Mouse (Mus musculus): ENCODE measurements at regions not wholly inside any gene's neighbourhood (a gene's known extent, or its start where the extent isn't known, plus 50 kb on each side); places are given as distances from the start of the nearest gene placed in this dataset.
A peak's percentile ranks its signal among the peaks of the same experiment; 100 is the strongest.

DNA sequence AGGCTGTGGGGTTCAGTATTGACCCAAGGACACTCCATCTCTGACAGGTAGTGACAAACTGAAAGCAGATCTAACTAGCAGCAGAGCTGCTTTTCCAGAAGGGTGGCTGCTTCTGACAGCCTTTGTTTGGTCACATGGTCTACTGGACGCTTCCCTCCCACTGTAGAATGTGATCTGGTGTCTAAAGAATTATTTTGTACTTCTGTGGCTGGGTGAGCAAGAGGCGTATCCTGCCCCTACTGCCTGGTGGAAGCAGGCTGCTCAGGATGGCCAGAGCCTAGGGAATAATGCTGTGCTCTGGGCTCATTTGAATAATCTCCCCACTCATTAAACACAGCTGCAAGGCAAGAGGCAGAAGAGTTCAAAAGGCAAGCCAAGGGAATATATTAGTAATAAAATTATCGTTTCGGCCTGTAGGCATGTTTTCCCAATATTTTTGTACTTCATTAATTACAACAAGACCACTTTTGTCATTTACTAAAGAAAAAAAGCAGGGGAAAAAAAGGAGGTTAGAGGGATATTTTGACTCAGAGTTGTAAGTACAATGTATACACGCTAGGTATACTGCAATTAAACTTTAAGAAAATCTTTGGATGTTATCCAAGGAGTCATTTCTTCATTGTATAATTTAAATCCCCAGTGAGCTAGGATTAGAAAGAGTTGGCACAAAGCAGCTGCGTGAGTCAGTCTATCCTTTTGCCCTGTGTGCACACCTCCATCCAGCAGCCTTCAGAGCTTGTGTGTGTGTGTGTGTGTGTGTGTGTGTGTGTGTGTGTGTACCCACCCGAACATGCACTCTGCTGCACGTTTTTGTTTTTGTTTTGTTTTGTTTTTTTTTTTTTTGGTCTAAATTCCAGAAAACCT lies 504.3 kb upstream of the Tmpo start:
- Histone ChIP-seq H3K4me2 (peak overlapping the region; percentile 16; the same call in 1 of the 2 replicates), H3K27me3 (no peaks in the 10 kb centered on the region), H3K36me3 (no peaks in the 10 kb centered on the region), H3K27ac (replicated peaks) (peak overlapping the region; percentile 73), H3K9me3 (no peaks in the 10 kb centered on the region), H3K9ac (0 out of 2 replicates have a peak overlapping the region, but pooled peaks have one; percentile 6), H3K4me3 (no peak overlapping the region), H3K4me1 (replicated peaks) (peaks cover 22% of the 10 kb centered on the region)
- peak; percentile 91 for ATAC-seq (ENCODE audit: low read depth)
- WGBS = 22% methylated on average over 8 of the region's 8 CpGs

DNA sequence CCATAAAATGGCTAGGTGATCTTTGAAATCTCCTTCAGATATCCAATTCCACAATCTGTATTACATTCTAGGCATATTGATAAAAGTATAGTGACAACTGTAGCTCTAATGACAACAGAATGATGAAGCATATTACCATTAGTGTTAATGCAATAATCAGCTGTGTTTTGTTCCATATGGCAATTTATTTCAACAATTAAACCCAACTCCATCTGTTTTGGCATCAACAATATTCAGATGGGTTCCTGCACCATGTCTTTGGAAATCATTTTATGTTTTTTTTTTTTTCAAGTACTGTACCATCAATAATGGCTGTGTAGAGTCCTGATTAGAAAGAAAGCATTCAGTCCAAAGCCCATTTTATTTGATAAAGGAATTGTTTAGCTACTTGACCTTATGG lies 498.5 kb upstream of the Tmpo start:
- H3K27ac ChIP-seq (replicated peaks) = no peak overlapping the region
- ATAC-seq (ENCODE audit: low read depth) = no peak
- no peak overlapping the region for H3K4me3 ChIP-seq
- no peaks in the 10 kb centered on the region for H3K27me3 ChIP-seq
- H3K4me1 ChIP-seq (replicated peaks) = 0 out of 2 replicates have a peak, but pooled peaks cover 3% of the 10 kb centered on the region
- H3K9me3 ChIP-seq = no peaks in the 10 kb centered on the region
- H3K36me3 ChIP-seq = no peaks in the 10 kb centered on the region
- H3K9ac ChIP-seq = no peak overlapping the region
- no peak overlapping the region for H3K4me2 ChIP-seq

DNA sequence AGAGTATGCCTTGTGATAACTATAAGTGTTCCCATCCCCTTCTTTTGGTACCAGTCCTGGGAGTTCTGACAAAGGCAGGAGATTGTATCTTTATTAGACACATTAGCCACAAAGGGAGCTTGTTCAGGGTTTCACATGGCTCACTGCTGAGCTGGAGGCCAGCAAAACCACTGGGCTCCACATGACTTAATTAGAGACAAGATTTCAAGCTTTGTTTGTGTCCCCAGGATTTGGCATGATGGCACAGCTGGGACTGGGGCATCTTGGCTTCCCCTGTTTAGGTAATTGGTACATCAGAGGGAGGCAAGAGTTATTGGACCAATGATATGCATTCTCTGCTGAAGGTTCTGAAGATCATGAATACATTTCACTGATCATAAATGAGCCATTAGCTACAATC lies 456.8 kb upstream of the Tmpo start:
- Histone ChIP-seq H3K36me3 (no peaks in the 10 kb centered on the region), H3K4me2 (no peak overlapping the region), H3K9me3 (no peaks in the 10 kb centered on the region), H3K27ac (replicated peaks) (no peak overlapping the region), H3K4me3 (no peak overlapping the region), H3K27me3 (no peaks in the 10 kb centered on the region), H3K9ac (no peak overlapping the region), H3K4me1 (replicated peaks) (no peaks in the 10 kb centered on the region)
- no peak for ATAC-seq (ENCODE audit: low read depth)

DNA sequence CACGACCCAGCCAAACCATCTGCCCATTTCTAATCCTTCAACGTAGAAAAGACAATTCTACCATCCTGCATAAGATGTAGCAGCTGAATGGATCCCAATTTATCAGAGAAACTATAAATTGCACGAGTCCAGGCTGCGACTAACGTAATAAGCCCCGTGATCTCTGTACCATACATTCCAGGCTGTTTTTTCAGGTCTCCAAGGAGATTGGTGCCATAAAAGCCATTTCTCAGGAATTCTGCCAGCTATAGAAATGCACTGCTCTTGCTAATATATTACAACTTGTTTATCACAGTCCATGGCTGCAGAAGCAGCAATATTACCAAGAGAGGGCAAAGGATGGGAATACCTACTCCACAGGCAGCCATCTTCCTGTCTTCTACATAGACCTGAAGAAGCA lies 447.6 kb upstream of the Tmpo start:
- peaks cover 15% of the 10 kb centered on the region for H3K4me1 ChIP-seq (replicated peaks)
- H3K36me3 ChIP-seq = no peaks in the 10 kb centered on the region
- peak; percentile 40; the same call in 1 of the 2 replicates for ATAC-seq (ENCODE audit: low read depth)
- no peaks in the 10 kb centered on the region for H3K27me3 ChIP-seq
- 26% methylated on average over 6 of the region's 6 CpGs for WGBS
- H3K9ac ChIP-seq = no peak overlapping the region
- no peaks in the 10 kb centered on the region for H3K9me3 ChIP-seq
- H3K4me2 ChIP-seq = peak overlapping the region; percentile 26
- H3K27ac ChIP-seq (replicated peaks) = peak overlapping the region; percentile 62; the same call in 1 of the 2 replicates
- no peak overlapping the region for H3K4me3 ChIP-seq

DNA sequence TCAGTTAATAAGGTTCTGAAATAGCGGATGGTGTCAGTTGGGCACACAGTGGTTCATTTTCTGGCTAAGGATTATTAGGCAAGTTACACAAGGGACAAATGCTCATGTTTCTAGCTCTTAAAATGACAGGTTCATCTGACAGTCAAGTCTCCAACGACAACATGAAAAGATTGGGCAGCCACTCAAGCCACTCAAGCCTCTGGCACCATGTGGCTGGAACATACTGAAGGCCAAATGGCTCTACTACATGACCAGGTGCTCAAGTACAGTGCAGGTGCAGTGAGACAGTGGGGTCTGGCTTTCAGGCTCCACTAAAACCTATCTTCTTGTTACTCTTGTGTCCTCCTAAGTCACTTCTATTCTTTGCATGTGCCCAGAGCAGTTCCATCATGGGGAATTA lies 441.2 kb upstream of the Tmpo start:
- Histone ChIP-seq H3K4me3 (no peak overlapping the region), H3K9ac (no peak overlapping the region), H3K36me3 (no peaks in the 10 kb centered on the region), H3K4me2 (no peak overlapping the region), H3K4me1 (replicated peaks) (no peaks in the 10 kb centered on the region), H3K9me3 (no peaks in the 10 kb centered on the region), H3K27me3 (no peaks in the 10 kb centered on the region), H3K27ac (replicated peaks) (no peak overlapping the region)
- WGBS = 89% methylated on average over 2 of the region's 2 CpGs
- no peak for ATAC-seq (ENCODE audit: low read depth)

DNA sequence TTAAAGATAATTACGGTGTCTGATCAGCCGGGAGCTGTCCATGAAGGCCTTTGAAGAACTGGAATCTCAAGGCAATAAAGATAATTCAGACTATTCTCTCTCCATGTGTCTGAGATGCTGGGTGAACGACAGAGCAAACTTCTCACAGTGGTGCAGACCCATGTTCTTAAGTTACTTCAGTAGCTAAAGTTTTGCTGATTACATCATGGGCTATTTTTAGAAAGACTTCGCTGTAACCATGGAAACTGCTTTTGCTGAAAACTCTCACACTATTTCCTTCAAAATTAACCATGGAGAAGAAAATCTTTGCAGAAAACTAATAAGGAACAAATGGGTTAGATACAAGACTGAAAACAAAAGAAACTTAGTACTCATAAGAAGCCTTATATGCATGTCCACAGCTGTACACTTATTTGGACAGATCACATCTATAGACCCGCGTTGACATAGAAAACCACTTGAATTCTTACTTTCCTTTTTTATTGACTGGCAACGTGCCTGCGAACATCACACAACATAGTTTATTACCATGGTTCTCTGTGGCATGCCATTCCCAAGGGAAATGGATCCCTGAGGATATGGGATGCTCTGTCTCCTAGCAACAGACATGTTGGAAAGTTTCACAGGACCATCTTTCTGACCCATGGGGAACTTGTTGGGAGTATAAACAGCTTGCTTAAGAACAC lies 432.8 kb upstream of the Tmpo start:
- H3K36me3 ChIP-seq = no peaks in the 10 kb centered on the region
- no peak overlapping the region for H3K4me2 ChIP-seq
- no peaks in the 10 kb centered on the region for H3K9me3 ChIP-seq
- ATAC-seq (ENCODE audit: low read depth) = no peak
- no peak overlapping the region for H3K4me3 ChIP-seq
- H3K27me3 ChIP-seq = no peaks in the 10 kb centered on the region
- H3K27ac ChIP-seq (replicated peaks) = no peak overlapping the region
- H3K4me1 ChIP-seq (replicated peaks) = peaks cover 17% of the 10 kb centered on the region
- no peak overlapping the region for H3K9ac ChIP-seq
- 62% methylated on average over 8 of the region's 8 CpGs for WGBS

DNA sequence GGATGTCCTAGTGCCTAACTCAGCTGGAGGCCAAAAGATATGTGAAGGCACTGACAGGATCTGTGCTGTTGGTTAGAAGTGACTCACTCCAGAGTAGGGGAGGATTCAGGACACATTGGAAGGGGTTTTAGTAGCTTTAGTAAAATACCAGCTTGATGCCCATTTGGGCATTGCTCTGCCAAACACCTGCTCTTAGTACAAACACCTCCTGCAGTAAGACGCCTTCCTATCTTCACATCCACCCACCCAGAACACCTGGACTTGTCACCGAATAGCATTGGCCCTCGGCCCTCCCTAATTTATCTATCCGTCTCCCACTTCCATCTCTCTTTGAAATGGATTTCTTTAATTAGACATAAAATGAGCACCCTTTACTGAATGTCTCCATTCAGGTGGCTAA lies 430.9 kb upstream of the Tmpo start:
- no peak overlapping the region for H3K27ac ChIP-seq (replicated peaks)
- H3K27me3 ChIP-seq = no peaks in the 10 kb centered on the region
- H3K36me3 ChIP-seq = no peaks in the 10 kb centered on the region
- no peaks in the 10 kb centered on the region for H3K9me3 ChIP-seq
- no peak for ATAC-seq (ENCODE audit: low read depth)
- H3K4me1 ChIP-seq (replicated peaks) = peaks cover 17% of the 10 kb centered on the region
- no peak overlapping the region for H3K4me2 ChIP-seq
- no peak overlapping the region for H3K4me3 ChIP-seq
- 86% methylated on average over 4 of the region's 4 CpGs for WGBS
- H3K9ac ChIP-seq = no peak overlapping the region

DNA sequence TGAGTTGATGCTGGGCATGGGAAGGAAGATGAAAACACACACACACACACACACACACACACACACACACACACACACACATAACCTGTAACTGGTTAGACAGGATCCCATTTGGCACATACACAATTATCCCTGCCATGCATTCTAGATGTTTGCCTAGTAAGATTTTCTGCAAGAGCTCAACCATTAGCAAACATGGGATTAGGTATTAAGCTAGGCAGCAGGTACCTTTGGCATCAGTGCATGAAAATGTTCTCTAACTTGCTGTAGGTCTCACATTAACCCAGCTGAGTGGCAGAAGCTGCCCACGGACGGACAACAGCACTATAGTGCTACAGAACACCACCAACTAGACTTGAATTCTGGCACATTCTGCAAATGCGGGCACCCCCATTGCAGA lies 413.8 kb upstream of the Tmpo start:
- 89% methylated on average over 3 of the region's 3 CpGs for WGBS
- H3K27ac ChIP-seq (replicated peaks) = no peak overlapping the region
- H3K9me3 ChIP-seq = no peaks in the 10 kb centered on the region
- ATAC-seq (ENCODE audit: low read depth) = no peak
- no peak overlapping the region for H3K9ac ChIP-seq
- peaks cover 17% of the 10 kb centered on the region for H3K4me1 ChIP-seq (replicated peaks)
- no peak overlapping the region for H3K4me2 ChIP-seq
- no peak overlapping the region for H3K4me3 ChIP-seq
- no peaks in the 10 kb centered on the region for H3K27me3 ChIP-seq
- no peaks in the 10 kb centered on the region for H3K36me3 ChIP-seq

DNA sequence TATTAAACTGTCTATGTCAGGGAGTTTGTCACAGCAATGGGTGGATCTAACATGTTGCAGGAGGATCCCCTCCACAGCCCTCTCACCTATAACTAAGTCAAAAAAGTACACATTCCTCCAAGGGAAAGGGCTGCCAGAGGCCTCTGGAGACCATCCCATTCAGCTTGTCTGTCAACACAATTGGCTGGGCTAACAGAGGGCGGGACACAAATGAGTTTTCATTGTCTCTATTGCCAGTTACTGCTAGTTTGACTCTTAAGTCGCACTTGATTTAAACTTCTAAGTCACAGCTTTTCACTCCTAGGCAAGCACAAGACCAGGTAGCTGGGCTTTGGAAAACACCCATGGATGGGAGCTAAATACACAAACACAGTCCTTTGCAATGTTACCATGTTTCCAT lies 412.3 kb upstream of the Tmpo start:
- ATAC-seq (ENCODE audit: low read depth) = no peak
- peaks cover 17% of the 10 kb centered on the region for H3K4me1 ChIP-seq (replicated peaks)
- no peak overlapping the region for H3K4me2 ChIP-seq
- no peak overlapping the region for H3K4me3 ChIP-seq
- H3K36me3 ChIP-seq = no peaks in the 10 kb centered on the region
- no peaks in the 10 kb centered on the region for H3K27me3 ChIP-seq
- 81% methylated on average over 2 of the region's 2 CpGs for WGBS
- no peak overlapping the region for H3K27ac ChIP-seq (replicated peaks)
- no peak overlapping the region for H3K9ac ChIP-seq
- H3K9me3 ChIP-seq = no peaks in the 10 kb centered on the region

DNA sequence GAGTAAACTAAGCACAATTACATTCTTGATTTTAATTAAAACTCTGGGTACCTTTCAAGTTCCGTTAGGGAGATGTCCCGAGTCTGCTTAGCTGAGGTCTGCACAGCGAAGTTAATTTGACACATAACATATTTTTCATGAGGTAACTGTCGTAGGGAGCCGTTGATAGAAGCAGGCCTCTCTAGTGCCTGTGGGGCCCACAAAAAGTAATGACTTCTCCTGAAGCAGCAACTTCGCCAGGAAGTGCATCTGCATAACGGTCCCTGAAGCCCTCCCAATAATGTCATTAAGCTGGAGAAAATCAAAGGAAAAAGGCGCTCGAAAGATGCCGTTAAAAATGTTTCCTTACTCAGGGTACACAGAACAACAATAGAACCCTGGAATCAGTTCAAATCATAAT lies 410.7 kb upstream of the Tmpo start:
- Histone ChIP-seq H3K4me2 (no peak overlapping the region), H3K36me3 (no peaks in the 10 kb centered on the region), H3K9me3 (no peaks in the 10 kb centered on the region), H3K27ac (replicated peaks) (no peak overlapping the region), H3K4me3 (no peak overlapping the region), H3K4me1 (replicated peaks) (peaks cover 17% of the 10 kb centered on the region), H3K9ac (no peak overlapping the region), H3K27me3 (no peaks in the 10 kb centered on the region)
- WGBS = 41% methylated on average over 10 of the region's 10 CpGs
- ATAC-seq (ENCODE audit: low read depth) = peak; percentile 67

DNA sequence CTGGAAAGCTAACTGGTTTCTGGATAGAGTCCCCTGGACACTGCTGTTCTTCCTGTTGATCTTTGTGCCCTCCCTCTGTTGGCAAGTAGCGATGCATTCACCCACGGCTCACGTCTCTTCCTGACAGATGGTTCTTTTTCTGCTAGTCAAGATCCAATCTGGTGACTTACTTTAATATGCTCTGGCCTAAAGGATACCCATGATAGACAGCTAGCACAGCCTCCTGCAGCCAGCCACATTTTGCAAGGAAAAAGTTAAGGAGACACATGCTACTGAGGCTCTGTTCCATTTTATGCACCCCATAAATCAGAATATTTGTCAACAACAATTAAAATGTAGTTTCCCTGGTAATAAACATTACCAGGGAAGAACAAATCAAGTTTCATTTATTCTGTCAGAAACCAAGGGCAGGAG lies 410.3 kb upstream of the Tmpo start:
- no peaks in the 10 kb centered on the region for H3K36me3 ChIP-seq
- H3K9ac ChIP-seq = no peak overlapping the region
- no peak overlapping the region for H3K4me2 ChIP-seq
- no peak overlapping the region for H3K4me3 ChIP-seq
- peaks cover 17% of the 10 kb centered on the region for H3K4me1 ChIP-seq (replicated peaks)
- no peak overlapping the region for H3K27ac ChIP-seq (replicated peaks)
- WGBS = 29% methylated on average over 3 of the region's 3 CpGs
- peak; percentile 63 for ATAC-seq (ENCODE audit: low read depth)
- H3K9me3 ChIP-seq = no peaks in the 10 kb centered on the region
- no peaks in the 10 kb centered on the region for H3K27me3 ChIP-seq

DNA sequence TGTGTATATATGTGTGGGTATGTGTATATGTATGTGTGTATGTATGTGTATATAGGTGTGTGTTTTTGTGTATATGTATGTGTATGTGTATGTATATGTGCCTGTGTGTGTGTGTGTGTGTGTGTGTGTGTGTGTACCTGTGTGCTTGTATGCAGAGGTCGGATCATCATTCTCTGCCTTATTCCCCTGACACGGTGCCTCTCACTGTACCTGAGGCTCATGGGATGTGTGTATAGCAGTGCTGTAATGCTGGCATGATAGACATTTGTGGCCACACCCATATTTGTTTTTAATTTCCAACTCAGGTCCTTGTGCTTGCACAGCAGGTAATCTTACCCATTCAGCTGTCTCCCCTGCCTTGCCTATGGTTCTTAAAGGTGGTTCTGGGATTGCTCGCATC lies 402.1 kb upstream of the Tmpo start:
- Histone ChIP-seq H3K9me3 (no peaks in the 10 kb centered on the region), H3K9ac (no peak overlapping the region), H3K27me3 (no peaks in the 10 kb centered on the region), H3K36me3 (no peaks in the 10 kb centered on the region), H3K4me2 (no peak overlapping the region), H3K27ac (replicated peaks) (no peak overlapping the region), H3K4me3 (no peak overlapping the region), H3K4me1 (replicated peaks) (peaks cover 15% of the 10 kb centered on the region)
- WGBS = 90% methylated on average over 3 of the region's 3 CpGs
- no peak for ATAC-seq (ENCODE audit: low read depth)

Measured in neural tube, embryonic 13.5 days (tissue).